Mouse (Mus musculus): ENCODE measurements around the gene Sash1.

GRCm38 (mm10) chr10:8811261-8812039 is 74.4 kb downstream of the Sash1 start:
- TF ChIP-seq POLR2A (IDR thresholded peaks at IDR 0.05; ENCODE audit: control insufficient read depth, extremely low read depth, insufficient read depth, low read length, poor library complexity) (no peak), CTCF (IDR thresholded peaks at IDR 0.05; ENCODE audit: borderline replicate concordance, control insufficient read depth, extremely low read depth, insufficient read depth, low read length, poor library complexity) (no peak)
